Mouse (Mus musculus): ENCODE measurements around the gene Mesd.
A peak's percentile ranks its signal among the peaks of the same experiment; 100 is the strongest.

Gene Mesd

DNA sequence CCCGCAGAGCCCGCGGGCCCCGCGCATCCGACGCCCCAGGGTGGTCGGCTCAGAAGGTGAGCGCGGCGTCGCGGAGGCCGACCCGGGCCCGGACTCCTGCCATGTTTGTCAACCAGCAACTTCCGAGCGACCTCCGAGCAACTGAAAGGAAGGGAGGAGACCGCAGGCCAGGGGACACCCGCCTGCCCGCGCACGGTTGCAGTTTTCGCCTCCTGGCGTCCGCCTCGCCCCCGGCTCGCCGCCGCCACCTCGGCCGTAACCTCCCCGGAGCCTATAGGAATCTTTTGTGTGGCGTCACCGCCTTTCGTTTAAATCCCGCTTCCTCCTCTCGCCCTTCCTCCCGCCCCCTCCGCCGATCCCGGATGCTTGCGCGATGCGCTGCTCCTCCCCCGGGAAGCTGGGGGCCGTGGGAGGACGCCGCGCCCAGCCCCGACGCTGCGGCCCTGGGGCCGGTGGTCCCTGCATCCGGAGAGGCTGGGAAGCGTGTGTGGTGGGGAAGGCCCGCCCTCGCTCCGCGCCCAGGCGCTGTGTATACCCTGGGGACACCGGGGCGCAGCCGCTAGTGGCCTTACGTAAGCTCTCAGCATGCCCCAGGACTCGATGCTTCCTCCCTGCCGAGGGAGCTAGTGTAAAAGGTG, at the start of gene Mesd, which contains the start of gene Tlnrd1:
Mesd (plus strand) TSS at position 446 of the 638 bp plus-strand sequence.
Tlnrd1 (minus strand) TSS at position 285 of the 638 bp plus-strand sequence.
- DNase-seq = peak; percentile 85

DNA sequence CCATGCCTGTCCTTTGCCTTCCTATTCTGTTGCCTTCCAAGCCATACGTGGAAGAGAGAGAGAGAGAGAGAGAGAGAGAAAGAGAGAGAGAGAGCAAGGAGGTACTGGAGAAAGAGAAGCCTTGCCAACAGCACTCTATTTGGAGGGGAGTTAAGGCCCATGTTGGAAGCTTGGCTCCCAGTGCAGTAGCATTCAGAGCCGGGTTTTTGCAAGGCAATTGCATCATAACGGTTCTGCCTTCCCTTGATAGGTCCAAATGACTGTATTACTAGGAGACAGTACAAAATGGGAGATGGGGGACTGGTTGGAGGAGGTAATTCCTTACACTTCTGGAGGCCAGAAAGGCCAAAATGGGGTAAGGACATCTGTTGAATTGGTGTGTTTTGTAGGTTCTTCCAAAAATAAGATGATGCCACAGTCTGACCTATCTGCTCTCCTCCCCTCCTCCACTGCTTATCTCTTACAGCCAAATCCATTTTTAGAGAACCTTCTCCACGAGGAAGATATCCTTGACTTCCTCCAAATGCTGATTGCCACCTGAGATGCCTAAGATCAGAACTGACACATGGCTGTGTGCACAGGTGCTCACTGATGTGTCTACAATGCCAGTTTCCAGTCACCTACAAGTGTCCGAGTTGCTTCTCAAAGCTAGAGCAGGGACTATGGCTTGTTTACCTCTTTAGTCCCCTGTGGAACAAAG, 45.6 kb upstream of the Mesd start:
- DNase-seq = no peak

GRCm38 (mm10) chr7:83840076-83840475, 44.2 kb upstream of the Mesd start:
- DNase-seq = no peak

GRCm38 (mm10) chr7:83842486-83843259, 41.6 kb upstream of the Mesd start:
- DNase-seq = no peak

DNA sequence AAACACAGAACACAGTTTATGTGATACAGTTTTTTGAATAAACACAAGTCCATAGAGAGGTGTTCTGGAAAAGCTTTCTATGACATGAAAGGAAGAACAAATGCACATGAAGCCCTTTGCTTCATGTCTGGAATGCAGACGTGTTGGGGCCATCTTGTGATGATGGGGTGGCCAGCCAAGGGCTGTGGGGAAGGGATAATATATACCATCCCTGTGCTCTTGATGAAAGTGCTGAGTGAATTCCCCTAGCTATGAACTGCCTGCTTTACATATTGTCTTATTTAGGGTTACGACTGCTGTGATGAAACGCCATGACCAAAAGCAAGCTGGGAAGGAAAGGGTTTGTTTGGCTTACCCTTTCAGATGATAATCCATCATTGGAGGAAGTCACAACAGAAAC, 39.5 kb upstream of the Mesd start:
- no peak for DNase-seq

DNA sequence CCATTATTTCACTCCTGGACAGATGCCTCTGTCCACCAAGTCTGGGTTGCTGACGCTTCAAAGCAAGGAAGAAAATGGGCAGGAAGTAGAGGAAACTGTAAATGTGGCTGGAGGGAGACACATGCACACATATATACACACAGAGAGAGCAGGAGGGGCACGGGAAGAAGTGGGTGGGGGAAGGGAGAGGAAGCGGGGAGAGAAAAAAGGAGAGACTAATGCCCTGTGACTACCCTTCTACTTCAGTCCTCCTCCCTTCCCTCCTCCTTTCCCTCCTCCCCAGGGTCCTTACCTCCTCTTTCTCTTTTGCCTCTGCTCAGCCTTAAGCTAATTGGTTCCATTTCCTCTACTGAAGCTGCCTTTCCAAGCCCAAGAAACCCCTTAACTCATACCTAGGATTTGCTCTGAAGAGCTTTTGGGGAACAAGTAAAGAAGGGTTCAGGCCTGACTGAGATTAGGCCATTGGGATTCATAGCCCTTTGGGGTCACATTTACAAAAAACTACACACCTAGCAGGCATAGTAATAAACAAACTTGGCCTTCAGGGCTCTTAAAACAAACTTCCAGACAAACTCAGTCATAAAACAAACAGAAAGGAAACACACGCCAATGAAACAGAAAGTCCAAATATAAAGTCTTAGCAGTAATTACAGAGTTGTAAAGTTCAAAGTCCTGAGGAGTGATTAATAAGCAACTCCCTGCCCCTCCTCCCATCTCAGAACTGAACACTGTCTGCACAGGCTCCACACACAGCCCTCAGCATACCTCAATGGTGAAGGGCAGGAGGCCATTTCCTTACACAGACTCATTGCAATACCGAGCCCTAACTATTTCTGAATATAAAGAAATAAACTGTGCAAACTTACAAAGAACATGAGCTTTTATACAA, 36.8 kb upstream of the Mesd start:
- no peak for DNase-seq

- DNase-seq = no peak
Measured at GRCm38 (mm10) chr7:83851569-83852380, 32.5 kb upstream of the Mesd start.

DNA sequence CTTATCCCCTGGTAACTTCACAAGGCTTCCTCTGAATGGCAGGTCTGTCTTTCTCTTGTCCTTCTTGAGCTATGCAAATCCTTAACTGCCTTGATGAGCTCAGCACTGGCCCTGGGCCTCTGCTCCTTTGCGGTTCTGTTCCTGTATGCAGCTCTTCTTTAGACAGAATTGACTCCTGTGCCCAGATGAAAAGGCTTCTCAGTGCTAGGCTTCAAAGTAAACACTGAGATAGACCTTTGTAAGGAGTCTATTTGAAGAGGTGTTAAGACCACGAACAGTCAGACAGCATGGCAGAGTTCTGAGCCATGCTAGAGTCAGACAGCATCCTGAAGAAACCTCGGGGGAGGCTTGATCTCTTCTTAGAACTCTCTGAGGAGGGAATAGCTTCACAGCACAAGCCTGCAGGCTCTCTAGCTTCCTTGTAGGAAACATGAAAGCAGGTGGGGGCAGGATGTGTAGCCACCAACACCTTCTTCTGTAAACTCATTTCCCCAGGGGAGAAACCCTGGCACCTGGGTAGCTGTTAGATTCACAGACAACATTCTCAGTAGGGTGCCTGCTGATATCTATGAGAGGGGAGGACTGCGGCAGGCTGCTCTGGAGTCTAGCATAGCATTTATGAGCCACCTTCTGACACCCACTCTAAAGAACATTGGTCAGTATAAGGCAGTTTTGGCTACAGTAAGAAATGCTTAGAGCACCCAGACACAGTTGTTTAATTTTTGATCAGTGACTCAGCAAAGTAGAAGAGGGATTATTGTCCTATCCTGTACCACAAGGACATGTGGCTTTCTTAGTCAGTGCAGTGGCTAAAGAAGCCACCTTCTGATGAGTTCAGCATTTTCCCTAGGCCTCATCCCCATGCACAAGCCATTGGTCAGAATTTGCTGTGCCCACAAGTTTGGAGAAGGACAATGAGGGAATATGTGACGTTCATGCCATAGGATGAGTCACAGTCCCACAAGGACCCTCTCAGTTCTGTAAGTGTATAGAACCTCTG, 31.6 kb upstream of the Mesd start:
- no peak for DNase-seq

- no peak for DNase-seq
Measured at GRCm38 (mm10) chr7:83855203-83855602, 29.1 kb upstream of the Mesd start.

- DNase-seq = no peak
Measured at GRCm38 (mm10) chr7:83856353-83857207, 27.7 kb upstream of the Mesd start.

- no peak for DNase-seq
Measured at GRCm38 (mm10) chr7:83857208-83857488, 27.1 kb upstream of the Mesd start.

- DNase-seq = no peak
Measured at GRCm38 (mm10) chr7:83857921-83858320, 26.3 kb upstream of the Mesd start.

DNA sequence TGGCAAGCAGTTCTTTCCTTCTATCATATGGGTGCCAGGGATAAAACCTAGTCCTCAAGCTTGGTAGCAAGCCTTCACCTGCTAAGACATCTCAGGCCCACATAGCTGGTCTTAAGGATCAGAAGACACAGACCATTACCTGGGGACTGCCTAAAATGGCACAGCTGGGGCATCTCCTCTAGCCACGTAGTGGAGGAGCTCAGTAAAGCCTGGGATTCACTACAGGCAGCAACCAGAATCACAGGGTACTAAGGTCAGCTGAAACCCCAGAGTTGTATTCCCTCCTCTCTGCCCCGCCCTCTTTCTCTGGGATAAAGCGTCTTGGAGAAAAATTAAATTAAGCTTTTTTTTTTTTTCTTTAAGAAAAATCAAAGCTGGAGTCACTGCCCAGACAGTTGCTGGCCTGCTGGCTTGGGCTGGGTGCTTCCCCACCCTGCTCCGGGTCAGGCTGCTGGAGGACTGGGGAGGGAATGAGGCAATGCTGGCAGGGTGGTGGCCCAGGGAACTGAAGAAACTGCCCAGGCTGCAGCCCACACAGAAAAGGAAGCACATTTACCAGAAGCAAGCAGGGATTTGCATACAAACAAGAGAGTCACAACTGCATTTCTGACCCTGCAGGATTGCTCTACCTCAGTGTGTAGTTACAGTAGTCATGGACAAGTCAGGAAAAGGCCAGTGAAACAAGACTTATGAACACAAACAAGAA, 24.7 kb upstream of the Mesd start:
- DNase-seq = no peak

GRCm38 (mm10) chr7:83863554-83863953, 20.7 kb upstream of the Mesd start:
- DNase-seq = no peak

GRCm38 (mm10) chr7:83868200-83868599, 16.1 kb upstream of the Mesd start:
- DNase-seq = no peak

GRCm38 (mm10) chr7:83869839-83870543, 14.3 kb upstream of the Mesd start:
- DNase-seq = no peak

DNA sequence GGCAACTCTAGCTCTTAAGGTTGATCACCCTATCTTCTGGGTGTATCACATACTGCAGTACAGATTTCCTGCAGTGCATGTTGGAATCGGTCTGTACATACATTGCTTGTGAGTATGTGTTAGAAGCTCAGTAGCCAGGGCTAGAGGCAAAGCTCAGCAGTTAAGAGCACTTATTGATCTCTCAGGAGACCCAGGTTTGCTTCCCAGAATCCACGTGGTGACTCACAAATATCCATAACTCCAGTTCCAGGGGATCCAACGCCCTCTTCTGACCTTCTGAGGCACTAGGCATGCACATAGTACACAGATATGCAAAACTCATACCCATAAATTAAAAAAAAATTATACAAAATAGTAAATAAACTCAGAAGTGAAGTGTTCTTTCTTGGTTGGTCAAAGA, 7.2 kb upstream of the Mesd start:
- DNase-seq = no peak

GRCm38 (mm10) chr7:83878676-83879448, 5.4 kb upstream of the Mesd start:
- DNase-seq = no peak
